Mouse (Mus musculus): Measurements from ENCODE around the gene Pnkp. TPM values are rescaled to one million over a fixed set of nuclear protein-coding genes. Genes with fewer than 3 reads are reported as not detected.
A peak's percentile ranks its signal among the peaks of the same experiment; 100 is the strongest.
"Not testable (repeated sequence)": the region's sequence is repeated elsewhere in the genome, so short reads cannot be mapped to it uniquely, and the experiment has no call there.

The Pnkp gene
- polyA plus RNA-seq, 2 experiments, result 23.8 to 32.0 TPM

DNA sequence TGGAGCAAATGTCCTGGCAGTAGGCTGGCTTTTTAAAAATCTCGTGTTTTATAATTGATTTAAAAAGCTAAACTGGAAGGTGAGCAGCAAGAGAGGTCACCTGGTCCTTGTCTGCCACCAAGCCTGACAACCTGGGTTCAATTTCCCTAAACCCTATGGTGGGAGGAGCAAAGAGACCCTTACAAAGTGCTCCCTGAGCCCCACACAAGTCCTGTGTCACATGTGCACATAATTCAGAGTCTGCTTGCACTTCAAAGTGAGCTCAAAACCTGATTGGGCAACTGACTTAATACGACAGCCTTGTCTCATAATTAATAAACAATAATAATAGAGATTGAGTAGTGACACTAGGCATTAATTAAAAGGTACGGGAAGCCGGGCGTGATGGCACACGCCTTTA lies 13.7 kb downstream of the Pnkp start:
- no peak for DNase-seq (ENCODE audit: low spot score)
- Histone ChIP-seq H3K27ac (replicated peaks; ENCODE audit: low read depth, low read length) (peak overlapping the region; percentile 100), H3K27me3 (ENCODE audit: control insufficient read depth, insufficient read depth, low read length) (no peaks in the 10 kb centered on the region), H3K4me3 (replicated peaks; ENCODE audit: low read length) (peak overlapping the region; percentile 98), H3K4me1 (ENCODE audit: control insufficient read depth, insufficient read depth, low read length) (peaks cover 35% of the 10 kb centered on the region), H3K4me2 (replicated peaks; ENCODE audit: low read depth, low read length, severe bottlenecking) (peak overlapping the region; percentile 94), H3K9me3 (ENCODE audit: control insufficient read depth, low read length) (no peaks in the 10 kb centered on the region), H3K36me3 (ENCODE audit: control insufficient read depth, insufficient read depth, low read length) (peaks cover 16% of the 10 kb centered on the region), H3K9ac (ENCODE audit: low read depth, low read length, severe bottlenecking) (peak overlapping the region; percentile 100; the same call in 1 of the 2 replicates)
- ATAC-seq (ENCODE audit: low FRiP score, low read depth), result no peak
- no peak for TF ChIP-seq POLR2A (IDR thresholded peaks at IDR 0.05; ENCODE audit: borderline replicate concordance, extremely low read depth, insufficient read depth, insufficient read length)
- WGBS, result 67% methylated on average over 6 of the region's 6 CpGs

GRCm38 (mm10) chr7:44871181-44871580 lies 14.2 kb downstream of the Pnkp start:
- TF ChIP-seq POLR2A (IDR thresholded peaks at IDR 0.05; ENCODE audit: borderline replicate concordance, extremely low read depth, insufficient read depth, insufficient read length), result no peak
- no peak overlapping the region for H3K9ac ChIP-seq (ENCODE audit: low read depth, low read length, severe bottlenecking)
- H3K4me3 ChIP-seq (replicated peaks; ENCODE audit: low read length), result no peak overlapping the region
- no peak for ATAC-seq (ENCODE audit: low FRiP score, low read depth)
- no peaks in the 10 kb centered on the region for H3K9me3 ChIP-seq (ENCODE audit: control insufficient read depth, low read length)
- H3K4me1 ChIP-seq (ENCODE audit: control insufficient read depth, insufficient read depth, low read length), result peaks cover 29% of the 10 kb centered on the region
- 82% methylated on average over 1 of the region's 1 CpGs for WGBS
- no peaks in the 10 kb centered on the region for H3K27me3 ChIP-seq (ENCODE audit: control insufficient read depth, insufficient read depth, low read length)
- no peak for DNase-seq (ENCODE audit: low spot score)
- no peak overlapping the region for H3K4me2 ChIP-seq (replicated peaks; ENCODE audit: low read depth, low read length, severe bottlenecking)
- peaks cover 16% of the 10 kb centered on the region for H3K36me3 ChIP-seq (ENCODE audit: control insufficient read depth, insufficient read depth, low read length)
- no peak overlapping the region for H3K27ac ChIP-seq (replicated peaks; ENCODE audit: low read depth, low read length)

GRCm38 (mm10) chr7:44871774-44872173 lies 14.8 kb downstream of the Pnkp start:
- Histone ChIP-seq H3K4me1 (ENCODE audit: control insufficient read depth, insufficient read depth, low read length) (peaks cover 23% of the 10 kb centered on the region), H3K36me3 (ENCODE audit: control insufficient read depth, insufficient read depth, low read length) (peaks cover 16% of the 10 kb centered on the region)
- not testable (repeated sequence) for H3K4me3 ChIP-seq (replicated peaks; ENCODE audit: low read length); H3K27ac ChIP-seq (replicated peaks; ENCODE audit: low read depth, low read length); H3K4me2 ChIP-seq (replicated peaks; ENCODE audit: low read depth, low read length, severe bottlenecking); DNase-seq (ENCODE audit: low spot score); ATAC-seq (ENCODE audit: low FRiP score, low read depth); H3K27me3 ChIP-seq (ENCODE audit: control insufficient read depth, insufficient read depth, low read length); H3K9me3 ChIP-seq (ENCODE audit: control insufficient read depth, low read length); H3K9ac ChIP-seq (ENCODE audit: low read depth, low read length, severe bottlenecking)
- 87% methylated on average over 2 of the region's 2 CpGs for WGBS

DNA sequence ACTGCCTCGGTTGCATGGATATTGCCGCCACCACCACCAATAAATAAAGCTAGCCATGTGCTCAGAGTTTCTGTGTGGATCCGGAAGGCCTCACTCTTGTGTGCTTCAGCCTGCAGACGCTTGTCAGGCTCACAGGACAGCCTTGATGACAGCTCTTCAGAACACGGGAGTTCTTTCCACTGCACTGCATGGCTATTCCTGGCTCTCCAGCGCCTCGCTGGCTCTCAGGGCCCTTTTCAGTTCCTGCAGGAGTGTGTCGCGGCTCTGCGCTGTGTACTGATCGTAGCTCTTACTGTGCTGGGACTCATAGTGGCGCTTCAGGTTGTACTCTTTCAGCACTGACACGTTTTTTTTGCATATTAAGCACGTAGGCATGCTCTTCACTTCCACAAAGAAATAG lies 20.9 kb downstream of the Pnkp start:
- Histone ChIP-seq H3K27ac (replicated peaks; ENCODE audit: low read depth, low read length) (no peak overlapping the region), H3K4me2 (replicated peaks; ENCODE audit: low read depth, low read length, severe bottlenecking) (no peak overlapping the region), H3K36me3 (ENCODE audit: control insufficient read depth, insufficient read depth, low read length) (peaks cover 73% of the 10 kb centered on the region), H3K4me1 (ENCODE audit: control insufficient read depth, insufficient read depth, low read length) (no peaks in the 10 kb centered on the region), H3K27me3 (ENCODE audit: control insufficient read depth, insufficient read depth, low read length) (no peaks in the 10 kb centered on the region), H3K9ac (ENCODE audit: low read depth, low read length, severe bottlenecking) (no peak overlapping the region), H3K9me3 (ENCODE audit: control insufficient read depth, low read length) (no peaks in the 10 kb centered on the region), H3K4me3 (replicated peaks; ENCODE audit: low read length) (no peak overlapping the region)
- WGBS, result 88% methylated on average over 14 of the region's 14 CpGs
- DNase-seq (ENCODE audit: low spot score) (no peak), ATAC-seq (ENCODE audit: low FRiP score, low read depth) (no peak)
- no peak for TF ChIP-seq POLR2A (IDR thresholded peaks at IDR 0.05; ENCODE audit: borderline replicate concordance, extremely low read depth, insufficient read depth, insufficient read length)

GRCm38 (mm10) chr7:44883036-44883435 lies 26.1 kb downstream of the Pnkp start:
- H3K27me3 ChIP-seq (ENCODE audit: control insufficient read depth, insufficient read depth, low read length), result no peaks in the 10 kb centered on the region
- H3K4me2 ChIP-seq (replicated peaks; ENCODE audit: low read depth, low read length, severe bottlenecking), result no peak overlapping the region
- H3K4me3 ChIP-seq (replicated peaks; ENCODE audit: low read length), result no peak overlapping the region
- no peaks in the 10 kb centered on the region for H3K9me3 ChIP-seq (ENCODE audit: control insufficient read depth, low read length)
- no peak for TF ChIP-seq POLR2A (IDR thresholded peaks at IDR 0.05; ENCODE audit: borderline replicate concordance, extremely low read depth, insufficient read depth, insufficient read length)
- no peak overlapping the region for H3K27ac ChIP-seq (replicated peaks; ENCODE audit: low read depth, low read length)
- no peaks in the 10 kb centered on the region for H3K4me1 ChIP-seq (ENCODE audit: control insufficient read depth, insufficient read depth, low read length)
- no peak for ATAC-seq (ENCODE audit: low FRiP score, low read depth)
- H3K36me3 ChIP-seq (ENCODE audit: control insufficient read depth, insufficient read depth, low read length), result peaks cover 93% of the 10 kb centered on the region
- no peak for DNase-seq (ENCODE audit: low spot score)
- WGBS, result 95% methylated on average over 3 of the region's 3 CpGs
- H3K9ac ChIP-seq (ENCODE audit: low read depth, low read length, severe bottlenecking), result no peak overlapping the region

DNA sequence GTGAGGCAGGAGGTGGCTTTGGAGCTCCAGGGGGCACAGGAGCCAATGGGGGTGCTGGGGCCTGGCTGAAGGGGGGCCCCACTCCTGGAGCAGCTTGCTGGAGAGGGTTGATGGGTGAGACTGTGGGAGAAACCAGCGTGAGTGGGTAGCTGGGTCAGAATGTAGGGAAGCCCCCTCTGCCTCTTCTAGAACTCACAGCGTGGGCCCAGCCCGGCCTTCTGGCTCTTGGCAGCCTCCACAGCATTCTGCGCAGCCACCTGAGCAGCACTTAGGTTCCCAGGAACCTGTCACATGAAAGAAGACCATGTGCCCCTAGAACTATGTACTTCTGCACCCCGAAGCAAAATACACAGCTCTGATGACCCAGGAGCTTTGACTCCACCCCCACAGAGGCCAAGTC lies 27.7 kb downstream of the Pnkp start:
- DNase-seq (ENCODE audit: low spot score), result no peak
- Histone ChIP-seq H3K27me3 (ENCODE audit: control insufficient read depth, insufficient read depth, low read length) (no peaks in the 10 kb centered on the region), H3K4me1 (ENCODE audit: control insufficient read depth, insufficient read depth, low read length) (no peaks in the 10 kb centered on the region), H3K27ac (replicated peaks; ENCODE audit: low read depth, low read length) (no peak overlapping the region), H3K9ac (ENCODE audit: low read depth, low read length, severe bottlenecking) (no peak overlapping the region), H3K9me3 (ENCODE audit: control insufficient read depth, low read length) (no peaks in the 10 kb centered on the region), H3K36me3 (ENCODE audit: control insufficient read depth, insufficient read depth, low read length) (peaks cover 89% of the 10 kb centered on the region), H3K4me3 (replicated peaks; ENCODE audit: low read length) (no peak overlapping the region), H3K4me2 (replicated peaks; ENCODE audit: low read depth, low read length, severe bottlenecking) (no peak overlapping the region)
- TF ChIP-seq POLR2A (IDR thresholded peaks at IDR 0.05; ENCODE audit: borderline replicate concordance, extremely low read depth, insufficient read depth, insufficient read length), result no peak
- WGBS, result 96% methylated on average over 5 of the region's 5 CpGs
- ATAC-seq (ENCODE audit: low FRiP score, low read depth), result no peak

Measured in limb, embryonic 14.5 days (tissue).